Mouse (Mus musculus) heart, postnatal 0 days (tissue): ENCODE measurements around the gene Tiam2. TPM values are rescaled to one million over a fixed set of nuclear protein-coding genes. Genes with fewer than 3 reads are reported as not detected.
A peak's percentile ranks its signal among the peaks of the same experiment; 100 is the strongest.

Experiments
- ATAC-seq: fragments of 200-750 bp; cut with Nextera tagmentation; 2 replicates; pipeline ENCODE4 v1.8.0; 2017; ENCODE audit warnings: low read depth, moderate number of reproducible peaks, moderate library complexity; ENCODE audit not compliant: insufficient read depth
- DNase-seq: peaks from one replicate; pipeline ENCODE4 v3.0.0-alpha.2; 2016; ENCODE audit warnings: low spot score
- H3K27ac ChIP-seq: fragments of 300-500 bp; sonication (generic); 2 replicates; pipeline ENCODE4 v1.5.1; 2014; ENCODE audit warnings: low read depth, mild to moderate bottlenecking
- H3K27me3 ChIP-seq: fragments of 300-500 bp; sonication (generic); 2 replicates; pipeline ENCODE4 v1.6.1; 2014; ENCODE audit warnings: low read length, mixed read lengths; ENCODE audit not compliant: control insufficient read depth, insufficient read depth
- H3K36me3 ChIP-seq: fragments of 300-500 bp; sonication (generic); replicated peaks from 2 replicates; pipeline ENCODE4 v1.6.1; 2014; ENCODE audit warnings: low read length, mixed read lengths; ENCODE audit not compliant: control insufficient read depth, insufficient read depth
- H3K4me1 ChIP-seq: fragments of 300-500 bp; sonication (generic); 2 replicates; pipeline ENCODE4 v1.6.1; 2014; ENCODE audit warnings: antibody characterized with exemption; ENCODE audit not compliant: control insufficient read depth, insufficient read depth
- H3K4me2 ChIP-seq: fragments of 300-500 bp; sonication (generic); 2 replicates; pipeline ENCODE4 v1.6.1; 2014; ENCODE audit warnings: low read depth, mild to moderate bottlenecking, low read length, moderate library complexity
- H3K4me3 ChIP-seq: fragments of 300-500 bp; sonication (generic); 2 replicates; pipeline ENCODE4 v1.5.1; 2014; ENCODE audit warnings: low read depth, low read length
- H3K9ac ChIP-seq: fragments of 300-500 bp; sonication (generic); replicated peaks from 2 replicates; pipeline ENCODE4 v1.6.1; 2014; ENCODE audit warnings: low read depth, low read length, mixed read lengths
- H3K9me3 ChIP-seq: fragments of 300-500 bp; sonication (generic); replicated peaks from 2 replicates; pipeline ENCODE4 v1.6.1; 2016; ENCODE audit warnings: low read length; ENCODE audit not compliant: control insufficient read depth
- CTCF ChIP-seq: IDR thresholded peaks from 2 replicates; pipeline ENCODE4 v1.5.1; 2016; ENCODE audit warnings: antibody characterized with exemption, control low read depth, low read depth
- EP300 ChIP-seq: IDR thresholded peaks from 2 replicates; pipeline ENCODE4 v1.6.1; 2016; ENCODE audit warnings: antibody characterized with exemption, low read depth
- WGBS: fragments of 180-500 bp; shearing (Covaris S2); extraction: QIAGEN DNeasy Blood & Tissue Kit; methylation state at CpG from one replicate; pipeline ENCODE4 v1.1.7; 2014; 5-methylcytosine and 5-hydroxymethylcytosine counted together
- polyA plus RNA-seq: library from polyadenylated mRNA; unstranded; fragments of >200 nt; fragmentation: Nextera tagmentation; extraction: Ambion mirVana; gene quantifications from 2 replicates; pipeline ENCODE4 v1.2.1, GENCODE M21; 2015
- total RNA-seq: library from RNA; depleted of rRNA; stranded (reverse); fragments of >200 nt; gene quantifications from 2 replicates; pipeline ENCODE4 v1.2.3, GENCODE M21; 2014; ENCODE audit warnings: low replicate concordance

Tiam2 gene
- total and polyA plus RNA-seq, 2 experiments from 2014 or later = 1.7 to 3.6 TPM

DNA sequence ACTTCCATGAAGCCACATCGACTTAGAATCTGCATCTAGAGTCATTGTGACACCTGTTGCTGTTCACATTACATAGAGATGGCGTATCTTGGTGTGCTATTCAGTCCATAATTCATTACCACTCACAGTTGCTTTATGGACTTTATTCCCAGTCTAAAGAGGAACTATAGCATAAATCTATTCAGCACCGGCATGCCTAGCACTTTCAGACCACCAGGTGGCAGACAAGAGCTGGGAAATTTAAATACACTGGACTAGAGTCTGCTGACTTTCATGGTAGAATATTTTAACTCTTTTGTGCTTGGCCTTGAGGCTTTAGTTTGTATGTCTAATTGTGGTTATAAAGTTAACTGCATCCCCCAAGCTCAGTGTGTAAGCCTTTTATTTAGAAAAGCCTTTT is 122.4 kb downstream of the Tiam2 start:
- DNase-seq = peak; percentile 39
- ATAC-seq = no peak; the same call in 1 of the 2 replicates
- H3K27me3 ChIP-seq = no peaks in the 10 kb centered on the region
- no peak overlapping the region for H3K9ac ChIP-seq
- TF ChIP-seq EP300 (no peak), CTCF (peak; percentile 82)
- no peaks in the 10 kb centered on the region for H3K4me1 ChIP-seq
- H3K36me3 ChIP-seq = no peaks in the 10 kb centered on the region
- no peak overlapping the region for H3K4me3 ChIP-seq
- H3K27ac ChIP-seq = no peak overlapping the region
- no peak overlapping the region for H3K4me2 ChIP-seq
- 27% methylated on average over 3 of the region's 3 CpGs for WGBS
- no peaks in the 10 kb centered on the region for H3K9me3 ChIP-seq

DNA sequence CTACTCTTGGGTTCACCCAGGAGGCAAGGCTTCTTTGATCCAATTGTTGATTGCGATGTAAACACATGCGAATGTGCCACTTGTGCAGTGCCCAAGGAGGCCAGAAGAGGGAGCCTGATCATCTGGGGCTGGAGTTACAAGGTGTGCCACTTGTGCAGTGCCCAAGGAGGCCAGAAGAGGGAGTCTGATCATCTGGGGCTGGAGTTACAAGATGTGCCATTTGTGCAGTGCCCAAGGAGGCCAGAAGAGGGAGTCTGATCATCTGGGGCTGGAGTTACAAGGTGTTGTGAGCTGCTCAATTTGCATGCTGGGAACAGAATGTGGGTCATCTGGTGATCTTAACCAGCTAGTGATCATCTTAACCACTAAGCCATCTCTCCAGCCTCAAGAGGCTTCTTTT is 124.7 kb downstream of the Tiam2 start:
- DNase-seq (no peak), ATAC-seq (peak; percentile 49)
- H3K9ac ChIP-seq = no peak overlapping the region
- no peak overlapping the region for H3K27ac ChIP-seq
- no peak overlapping the region for H3K4me3 ChIP-seq
- H3K27me3 ChIP-seq = no peaks in the 10 kb centered on the region
- H3K4me1 ChIP-seq = no peaks in the 10 kb centered on the region
- no peaks in the 10 kb centered on the region for H3K9me3 ChIP-seq
- 73% methylated on average over 2 of the region's 2 CpGs for WGBS
- no peak overlapping the region for H3K4me2 ChIP-seq
- peak; percentile 95 for TF ChIP-seq CTCF
- no peak for TF ChIP-seq EP300
- H3K36me3 ChIP-seq = peaks cover 5% of the 10 kb centered on the region; the same call in 1 of the 2 replicates

GRCm38 (mm10) chr17:3452571-3453311 is 126.4 kb downstream of the Tiam2 start:
- H3K27me3 ChIP-seq = no peaks in the 10 kb centered on the region
- ATAC-seq (no peak), DNase-seq (no peak)
- no peak overlapping the region for H3K9ac ChIP-seq
- H3K4me2 ChIP-seq = no peak overlapping the region
- no peak overlapping the region for H3K4me3 ChIP-seq
- peaks cover 5% of the 10 kb centered on the region; the same call in 1 of the 2 replicates for H3K36me3 ChIP-seq
- 79% methylated on average over 12 of the region's 12 CpGs for WGBS
- no peak overlapping the region for H3K27ac ChIP-seq
- H3K4me1 ChIP-seq = no peaks in the 10 kb centered on the region
- no peak for TF ChIP-seq EP300
- no peaks in the 10 kb centered on the region for H3K9me3 ChIP-seq

- H3K36me3 ChIP-seq = peaks cover 5% of the 10 kb centered on the region; the same call in 1 of the 2 replicates
- H3K4me1 ChIP-seq = no peaks in the 10 kb centered on the region
- DNase-seq (no peak), ATAC-seq (no peak)
- H3K4me3 ChIP-seq = no peak overlapping the region
- H3K27me3 ChIP-seq = no peaks in the 10 kb centered on the region
- H3K9ac ChIP-seq = no peak overlapping the region
- H3K27ac ChIP-seq = no peak overlapping the region
- no peaks in the 10 kb centered on the region for H3K9me3 ChIP-seq
- 34% methylated on average over 10 of the region's 10 CpGs for WGBS
- TF ChIP-seq CTCF (no peak), EP300 (no peak)
- no peak overlapping the region for H3K4me2 ChIP-seq
Observed at GRCm38 (mm10) chr17:3453946-3454345, 127.6 kb downstream of the Tiam2 start.

- no peak for DNase-seq
- Histone ChIP-seq H3K9me3 (no peaks in the 10 kb centered on the region), H3K4me3 (no peak overlapping the region), H3K27me3 (no peaks in the 10 kb centered on the region), H3K9ac (no peak overlapping the region), H3K4me2 (no peak overlapping the region), H3K36me3 (peaks cover 5% of the 10 kb centered on the region; the same call in 1 of the 2 replicates), H3K27ac (no peak overlapping the region), H3K4me1 (no peaks in the 10 kb centered on the region)
- ATAC-seq = no peak
- TF ChIP-seq EP300 (no peak), CTCF (no peak)
- 91% methylated on average over 9 of the region's 9 CpGs for WGBS
Observed at GRCm38 (mm10) chr17:3454850-3455249, 128.5 kb downstream of the Tiam2 start.
